Mouse (Mus musculus): ENCODE data around the gene Ptrh1. TPM values are rescaled to one million over a fixed set of nuclear protein-coding genes. Genes with fewer than 3 reads are reported as not detected.

Gene Ptrh1
- polyA plus RNA-seq, 1 experiment from 2014 or later, result 3.6 TPM

- Histone ChIP-seq H3K27me3 (no peaks in the 10 kb centered on the region), H3K9ac (no peak overlapping the region), H3K36me3 (peaks cover 9% of the 10 kb centered on the region; the same call in 1 of the 2 replicates), H3K4me1 (replicated peaks) (no peaks in the 10 kb centered on the region), H3K4me2 (no peak overlapping the region), H3K9me3 (replicated peaks) (no peaks in the 10 kb centered on the region), H3K4me3 (replicated peaks) (no peak overlapping the region), H3K27ac (no peak overlapping the region)
- DNase-seq, result no peak
- no peak for ATAC-seq (ENCODE audit: low read depth)
- 61% methylated on average over 10 of the region's 10 CpGs for WGBS (ENCODE audit: insufficient replicate concordance)
Observed at GRCm38 (mm10) chr2:32798251-32798962, 22.8 kb downstream of the Ptrh1 start.

- H3K9ac ChIP-seq, result no peak overlapping the region
- DNase-seq (no peak), ATAC-seq (ENCODE audit: low read depth) (no peak)
- peaks cover 4% of the 10 kb centered on the region; the same call in 1 of the 2 replicates for H3K36me3 ChIP-seq
- 79% methylated on average over 14 of the region's 14 CpGs for WGBS (ENCODE audit: insufficient replicate concordance)
- no peaks in the 10 kb centered on the region for H3K27me3 ChIP-seq
- H3K4me1 ChIP-seq (replicated peaks), result 0 out of 2 replicates have a peak, but pooled peaks cover 3% of the 10 kb centered on the region
- no peak overlapping the region for H3K4me2 ChIP-seq
- H3K9me3 ChIP-seq (replicated peaks), result no peaks in the 10 kb centered on the region
- no peak overlapping the region for H3K27ac ChIP-seq
- no peak overlapping the region for H3K4me3 ChIP-seq (replicated peaks)
Observed at GRCm38 (mm10) chr2:32808816-32809566, 33.4 kb downstream of the Ptrh1 start.

- H3K36me3 ChIP-seq, result peaks cover 4% of the 10 kb centered on the region; the same call in 1 of the 2 replicates
- no peak overlapping the region for H3K27ac ChIP-seq
- H3K4me3 ChIP-seq (replicated peaks), result no peak overlapping the region
- DNase-seq, result no peak
- no peak overlapping the region for H3K9ac ChIP-seq
- WGBS (ENCODE audit: insufficient replicate concordance), result 72% methylated on average over 8 of the region's 8 CpGs
- H3K9me3 ChIP-seq (replicated peaks), result no peaks in the 10 kb centered on the region
- 0 out of 2 replicates have a peak, but pooled peaks cover 3% of the 10 kb centered on the region for H3K4me1 ChIP-seq (replicated peaks)
- H3K27me3 ChIP-seq, result no peaks in the 10 kb centered on the region
- ATAC-seq (ENCODE audit: low read depth), result no peak
- H3K4me2 ChIP-seq, result no peak overlapping the region
Observed at GRCm38 (mm10) chr2:32811959-32812358, 36.4 kb downstream of the Ptrh1 start.

GRCm38 (mm10) chr2:32816497-32816896 lies 40.9 kb downstream of the Ptrh1 start:
- DNase-seq (no peak), ATAC-seq (ENCODE audit: low read depth) (no peak)
- H3K9me3 ChIP-seq (replicated peaks), result no peaks in the 10 kb centered on the region
- no peak overlapping the region for H3K4me3 ChIP-seq (replicated peaks)
- H3K4me1 ChIP-seq (replicated peaks), result peaks cover under 1% of the 10 kb centered on the region; the same call in 1 of the 2 replicates
- no peak overlapping the region for H3K27ac ChIP-seq
- H3K9ac ChIP-seq, result no peak overlapping the region
- WGBS (ENCODE audit: insufficient replicate concordance), result 78% methylated on average over 2 of the region's 2 CpGs
- H3K27me3 ChIP-seq, result no peaks in the 10 kb centered on the region
- no peak overlapping the region for H3K4me2 ChIP-seq
- H3K36me3 ChIP-seq, result no peaks in the 10 kb centered on the region

- H3K4me3 ChIP-seq (replicated peaks), result no peak overlapping the region
- H3K4me2 ChIP-seq, result no peak overlapping the region
- DNase-seq, result no peak
- H3K9ac ChIP-seq, result no peak overlapping the region
- H3K36me3 ChIP-seq, result no peaks in the 10 kb centered on the region
- H3K9me3 ChIP-seq (replicated peaks), result no peaks in the 10 kb centered on the region
- 66% methylated on average over 17 of the region's 17 CpGs for WGBS (ENCODE audit: insufficient replicate concordance)
- ATAC-seq (ENCODE audit: low read depth), result no peak
- H3K27me3 ChIP-seq, result no peaks in the 10 kb centered on the region
- H3K4me1 ChIP-seq (replicated peaks), result peaks cover 5% of the 10 kb centered on the region
- no peak overlapping the region for H3K27ac ChIP-seq
Observed at GRCm38 (mm10) chr2:32816946-32817581, 41.5 kb downstream of the Ptrh1 start.

- H3K36me3 ChIP-seq, result no peaks in the 10 kb centered on the region
- DNase-seq (no peak), ATAC-seq (ENCODE audit: low read depth) (no peak)
- 69% methylated on average over 7 of the region's 7 CpGs for WGBS (ENCODE audit: insufficient replicate concordance)
- H3K4me2 ChIP-seq, result no peak overlapping the region
- no peaks in the 10 kb centered on the region for H3K9me3 ChIP-seq (replicated peaks)
- H3K27me3 ChIP-seq, result no peaks in the 10 kb centered on the region
- no peak overlapping the region for H3K9ac ChIP-seq
- H3K27ac ChIP-seq, result no peak overlapping the region
- no peak overlapping the region for H3K4me3 ChIP-seq (replicated peaks)
- H3K4me1 ChIP-seq (replicated peaks), result peaks cover 5% of the 10 kb centered on the region
Observed at GRCm38 (mm10) chr2:32817589-32817988, 42.0 kb downstream of the Ptrh1 start.

- Histone ChIP-seq H3K27ac (no peak overlapping the region), H3K27me3 (no peaks in the 10 kb centered on the region), H3K36me3 (no peaks in the 10 kb centered on the region), H3K4me3 (replicated peaks) (no peak overlapping the region), H3K9me3 (replicated peaks) (no peaks in the 10 kb centered on the region), H3K4me2 (no peak overlapping the region), H3K4me1 (replicated peaks) (peaks cover 5% of the 10 kb centered on the region), H3K9ac (no peak overlapping the region)
- ATAC-seq (ENCODE audit: low read depth) (no peak), DNase-seq (no peak)
- WGBS (ENCODE audit: insufficient replicate concordance), result 90% methylated on average over 5 of the region's 5 CpGs
Observed at GRCm38 (mm10) chr2:32818208-32818607, 42.6 kb downstream of the Ptrh1 start.

- Histone ChIP-seq H3K27ac (no peak overlapping the region), H3K9ac (no peak overlapping the region), H3K4me2 (no peak overlapping the region), H3K9me3 (replicated peaks) (no peaks in the 10 kb centered on the region), H3K27me3 (no peaks in the 10 kb centered on the region), H3K4me3 (replicated peaks) (no peak overlapping the region), H3K4me1 (replicated peaks) (peaks cover 5% of the 10 kb centered on the region), H3K36me3 (no peaks in the 10 kb centered on the region)
- ATAC-seq (ENCODE audit: low read depth), result peak; percentile 76
- 53% methylated on average over 11 of the region's 11 CpGs for WGBS (ENCODE audit: insufficient replicate concordance)
- peak; percentile 11 for DNase-seq
Observed at GRCm38 (mm10) chr2:32821041-32821802, 45.6 kb downstream of the Ptrh1 start.

GRCm38 (mm10) chr2:32822643-32823042 lies 47.1 kb downstream of the Ptrh1 start:
- Histone ChIP-seq H3K4me1 (replicated peaks) (peaks cover 5% of the 10 kb centered on the region), H3K9me3 (replicated peaks) (no peaks in the 10 kb centered on the region), H3K9ac (no peak overlapping the region), H3K4me2 (no peak overlapping the region), H3K27me3 (no peaks in the 10 kb centered on the region), H3K36me3 (no peaks in the 10 kb centered on the region), H3K4me3 (replicated peaks) (no peak overlapping the region), H3K27ac (no peak overlapping the region)
- DNase-seq (no peak), ATAC-seq (ENCODE audit: low read depth) (no peak)
- 65% methylated on average over 6 of the region's 6 CpGs for WGBS (ENCODE audit: insufficient replicate concordance)

- whole genome bisulfite sequencing (ENCODE audit: insufficient replicate concordance), result 59% methylated on average over 11 of the region's 11 CpGs
- Histone ChIP-seq H3K4me2 (no peak overlapping the region), H3K4me3 (replicated peaks) (no peak overlapping the region), H3K27ac (no peak overlapping the region), H3K36me3 (no peaks in the 10 kb centered on the region), H3K9me3 (replicated peaks) (no peaks in the 10 kb centered on the region), H3K4me1 (replicated peaks) (peaks cover 5% of the 10 kb centered on the region), H3K9ac (no peak overlapping the region), H3K27me3 (no peaks in the 10 kb centered on the region)
- ATAC-seq (ENCODE audit: low read depth) (no peak), DNase-seq (no peak)
Observed at GRCm38 (mm10) chr2:32823153-32823552, 47.6 kb downstream of the Ptrh1 start.
